Mouse (Mus musculus): ENCODE measurements around the gene Chuk. TPM values are rescaled to one million over a fixed set of nuclear protein-coding genes. Genes with fewer than 3 reads are reported as not detected.

Chuk gene
- polyA plus RNA-seq, 1 experiment from 2014 or later: 65.8 TPM

DNA sequence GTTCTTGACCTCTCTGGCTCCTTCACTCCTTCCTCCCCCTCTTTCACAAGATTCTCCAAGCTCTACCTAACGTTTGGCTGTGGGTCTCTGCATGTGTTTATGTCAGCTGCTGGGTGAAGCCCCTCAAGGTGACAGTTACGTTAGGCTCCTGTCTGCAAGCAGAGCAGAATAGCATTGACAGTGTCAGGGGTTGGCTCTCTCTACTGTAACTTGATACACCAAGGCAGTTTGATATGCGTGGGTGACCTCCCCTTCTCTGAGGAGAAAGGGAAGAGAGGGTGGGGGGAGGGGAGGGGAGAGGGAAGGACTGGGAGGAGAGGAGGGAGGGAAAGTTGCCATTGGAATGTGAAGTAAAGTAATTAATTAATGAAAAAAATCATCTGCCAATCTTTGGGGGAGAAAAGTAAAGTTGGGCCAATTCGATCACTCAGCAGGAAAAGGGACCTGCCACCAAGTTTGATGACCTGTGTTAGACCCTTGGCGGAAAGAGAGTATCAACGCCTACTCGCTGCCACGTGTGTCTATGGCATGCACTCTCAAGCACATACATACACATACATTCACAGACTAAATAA, 80.2 kb downstream of the Chuk start:
- no peak for ATAC-seq (ENCODE audit: low FRiP score, low read depth)
- Histone ChIP-seq H3K9ac (replicated peaks) (no peak overlapping the region), H3K4me3 (no peak overlapping the region), H3K27ac (replicated peaks) (no peak overlapping the region), H3K36me3 (no peaks in the 10 kb centered on the region), H3K9me3 (no peaks in the 10 kb centered on the region), H3K4me1 (no peaks in the 10 kb centered on the region), H3K4me2 (replicated peaks) (no peak overlapping the region), H3K27me3 (no peaks in the 10 kb centered on the region)
- WGBS: 73% methylated on average over 8 of the region's 8 CpGs

DNA sequence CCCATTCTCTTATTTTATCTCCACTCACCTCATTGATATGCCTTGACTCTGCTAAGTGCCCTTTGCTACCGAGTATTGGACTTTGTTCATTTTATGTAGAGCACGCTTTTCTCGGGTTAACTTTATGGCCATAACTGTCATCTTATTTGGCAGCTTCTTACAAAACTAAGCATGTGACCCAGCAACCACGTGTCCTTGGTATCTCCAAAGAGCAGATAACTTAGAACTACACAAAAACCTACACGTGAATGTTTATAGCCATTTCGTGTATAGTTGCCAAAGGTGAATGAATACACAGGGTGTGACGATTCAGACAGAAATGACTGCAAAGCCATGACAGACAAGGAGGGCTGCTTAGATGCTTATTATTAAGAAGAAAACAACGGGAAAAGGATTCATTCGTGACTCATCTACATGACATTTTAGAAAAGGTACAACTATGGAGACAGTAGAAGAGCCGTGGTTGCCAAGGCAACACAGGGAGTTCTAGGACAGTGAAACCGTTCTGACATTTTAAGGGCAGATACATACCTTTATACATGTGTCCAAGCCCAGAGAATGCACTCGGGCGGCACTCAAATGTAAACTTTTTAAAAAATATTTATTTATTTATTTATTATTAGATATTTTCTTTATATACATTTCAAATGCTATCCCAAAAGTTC, 82.2 kb downstream of the Chuk start:
- no peaks in the 10 kb centered on the region for H3K4me1 ChIP-seq
- H3K4me3 ChIP-seq: no peak overlapping the region
- 90% methylated on average over 13 of the region's 13 CpGs for WGBS
- H3K36me3 ChIP-seq: no peaks in the 10 kb centered on the region
- H3K27ac ChIP-seq (replicated peaks): no peak overlapping the region
- no peaks in the 10 kb centered on the region for H3K27me3 ChIP-seq
- H3K9ac ChIP-seq (replicated peaks): no peak overlapping the region
- H3K4me2 ChIP-seq (replicated peaks): no peak overlapping the region
- no peak for ATAC-seq (ENCODE audit: low FRiP score, low read depth)
- no peaks in the 10 kb centered on the region for H3K9me3 ChIP-seq

Other genes with a start within 250 kb of the Chuk start
- gene Dnmbp, start 167.3 kb downstream of the Chuk start, polyA plus RNA-seq (2016; fragmentation: Nextera tagmentation; extraction: Ambion mirVana): 16.6 and 17.1 TPM in 2 replicates
- gene Cpn1, start 120.9 kb downstream of the Chuk start, polyA plus RNA-seq (2016; fragmentation: Nextera tagmentation; extraction: Ambion mirVana): 0.16 and 0.24 TPM in 2 replicates
- gene Cyp2c23, start 78.3 kb downstream of the Chuk start, polyA plus RNA-seq (2016; fragmentation: Nextera tagmentation; extraction: Ambion mirVana): not detected in 2 replicates
- gene Erlin1, start 37.7 kb downstream of the Chuk start, polyA plus RNA-seq (2016; fragmentation: Nextera tagmentation; extraction: Ambion mirVana): 22.0 and 23.6 TPM in 2 replicates
- gene Cwf19l1, start 28.4 kb upstream of the Chuk start, polyA plus RNA-seq (2016; fragmentation: Nextera tagmentation; extraction: Ambion mirVana): 40.1 and 41.7 TPM in 2 replicates
- 116 and 120 TPM in 2 replicates for gene Bloc1s2, start 39.0 kb upstream of the Chuk start, polyA plus RNA-seq (2016; fragmentation: Nextera tagmentation; extraction: Ambion mirVana)
- gene Pkd2l1, start 85.0 kb upstream of the Chuk start, polyA plus RNA-seq (2016; fragmentation: Nextera tagmentation; extraction: Ambion mirVana): 0.15 and 0.22 TPM in 2 replicates
- gene Scd3, start 95.8 kb upstream of the Chuk start, polyA plus RNA-seq (2016; fragmentation: Nextera tagmentation; extraction: Ambion mirVana): 0.62 and 1.4 TPM in 2 replicates
- 419 and 424 TPM in 2 replicates for gene Scd2, start 186.2 kb upstream of the Chuk start, polyA plus RNA-seq (2016; fragmentation: Nextera tagmentation; extraction: Ambion mirVana)
- 0.10 and 0.11 TPM in 2 replicates for gene Scd4, start 225.6 kb upstream of the Chuk start, polyA plus RNA-seq (2016; fragmentation: Nextera tagmentation; extraction: Ambion mirVana)